Mouse (Mus musculus) retina, postnatal 1 day (tissue): ENCODE results near the gene Adamts4.
A peak's percentile ranks its signal among the peaks of the same experiment; 100 is the strongest.
"Not testable (repeated sequence)": the region's sequence is repeated elsewhere in the genome, so short reads cannot be mapped to it uniquely, and the experiment has no call there.

Experiments
- DNase-seq: peaks from one replicate; pipeline ENCODE4 v3.0.0-alpha.2; 2012

The Adamts4 gene

GRCm38 (mm10) chr1:171232348-171232747, 17.9 kb upstream of the Adamts4 start:
- no peak for DNase-seq

DNA sequence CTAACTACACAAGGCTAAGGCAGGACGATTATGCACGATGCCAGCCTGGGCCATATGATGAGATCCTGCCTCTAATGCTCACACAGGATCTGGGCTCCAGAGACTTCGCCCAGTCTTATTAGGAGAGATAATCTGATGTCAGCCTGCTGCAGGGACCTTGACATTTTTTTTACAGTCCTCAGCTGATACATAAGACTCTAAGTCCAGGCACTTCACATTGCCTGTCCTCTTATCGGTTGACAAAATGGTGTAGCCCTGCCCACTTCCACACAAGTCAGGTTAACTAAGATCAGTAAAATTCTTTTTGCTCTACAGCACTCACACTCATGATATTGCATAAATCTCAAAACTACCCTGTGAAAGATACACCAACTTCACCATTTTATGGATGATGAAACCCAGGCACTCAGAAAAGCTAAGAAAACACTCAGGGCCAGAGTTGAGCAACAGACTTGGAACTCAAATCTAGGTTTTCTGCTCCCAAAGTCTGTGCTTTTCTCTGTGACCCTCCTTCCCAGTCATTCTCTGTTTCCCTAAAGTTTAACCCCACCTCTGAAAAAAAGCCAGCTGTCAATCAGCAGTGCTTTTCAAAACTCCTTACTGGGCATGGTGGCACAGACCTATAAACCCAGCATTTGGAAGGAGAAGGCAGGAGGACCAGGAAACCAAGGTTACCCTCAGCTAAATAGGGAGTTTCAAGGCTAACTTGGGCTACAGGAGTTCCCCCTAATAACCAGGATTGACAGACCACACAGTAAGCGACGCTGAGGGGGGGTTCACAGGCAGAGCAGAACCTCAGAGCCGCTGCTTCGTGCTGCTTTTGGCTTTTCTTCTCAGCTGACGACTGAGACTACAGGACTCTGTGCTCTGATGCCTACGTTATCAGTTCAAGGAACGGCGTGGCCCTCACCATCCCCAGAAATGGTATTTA, 17.2 kb upstream of the Adamts4 start:
- DNase-seq, result peak; percentile 18

DNA sequence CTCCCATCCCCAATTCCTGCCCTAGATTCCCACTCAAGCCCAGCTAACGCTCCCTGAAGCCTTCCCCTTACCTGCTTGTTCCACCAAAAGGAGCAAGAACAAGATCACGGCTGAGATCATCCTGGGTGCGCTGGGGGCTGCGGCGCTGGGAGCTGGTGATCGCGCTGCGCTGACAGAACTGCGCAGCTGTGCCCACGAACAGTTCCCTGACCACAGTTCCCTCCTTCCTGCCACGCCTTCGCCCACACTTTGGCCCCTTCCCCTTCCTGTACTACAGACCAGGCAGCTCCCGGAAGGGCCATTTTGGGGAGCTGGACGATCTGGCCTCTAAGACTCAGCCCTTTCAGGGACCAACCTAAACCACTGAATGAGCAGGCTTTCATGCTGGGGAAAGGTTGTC, 16.1 kb upstream of the Adamts4 start, which contains the start of gene Fcer1g:
TSS of gene Fcer1g (minus strand) at position 240 of the 400 bp plus-strand sequence.
- no peak for DNase-seq

GRCm38 (mm10) chr1:171234538-171234937, 15.7 kb upstream of the Adamts4 start:
- no peak for DNase-seq

- DNase-seq, result no peak
Measured at GRCm38 (mm10) chr1:171235791-171236190, 14.4 kb upstream of the Adamts4 start.

GRCm38 (mm10) chr1:171237438-171237837, 12.8 kb upstream of the Adamts4 start:
- DNase-seq, result no peak

GRCm38 (mm10) chr1:171238463-171238862, 11.8 kb upstream of the Adamts4 start:
- DNase-seq, result peak; percentile 65

DNA sequence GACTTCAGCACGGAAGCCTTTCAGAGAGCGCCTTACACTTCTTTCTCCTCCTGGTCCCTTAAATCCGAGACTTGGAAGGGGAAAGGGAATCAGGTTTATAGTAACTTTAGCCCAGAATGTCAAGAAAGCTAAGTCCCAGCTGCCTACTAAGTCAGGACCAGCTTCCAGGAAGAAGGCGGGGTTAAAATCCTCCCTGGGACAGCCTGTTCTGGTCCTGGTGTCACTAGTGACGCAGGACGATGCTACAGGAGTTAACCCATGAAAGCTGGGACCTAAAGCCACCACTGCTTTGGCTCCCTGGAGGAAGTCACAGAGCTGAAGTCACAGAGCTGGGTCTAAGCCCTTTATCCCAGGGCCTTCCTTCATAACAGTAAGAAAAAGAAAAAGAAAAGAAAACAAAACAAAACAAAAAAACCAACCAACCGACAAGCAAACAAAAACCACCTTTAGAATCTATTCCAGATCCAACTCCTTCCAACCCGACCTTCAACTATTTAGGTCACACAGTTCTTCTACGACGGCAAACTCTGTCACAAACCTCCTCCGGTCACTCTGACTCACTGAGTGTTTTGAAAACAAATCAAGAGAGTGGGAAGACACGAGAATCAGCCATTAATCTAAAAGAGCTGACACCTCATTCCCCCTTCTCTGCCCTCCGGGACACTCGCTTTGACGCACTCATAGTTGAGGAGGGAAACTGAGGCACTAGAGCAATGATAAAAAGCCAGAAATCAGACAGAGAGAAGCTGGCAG, 10.1 kb upstream of the Adamts4 start:
- no peak for DNase-seq

GRCm38 (mm10) chr1:171240911-171241310, 9.3 kb upstream of the Adamts4 start:
- DNase-seq, result no peak

- not testable (repeated sequence) for DNase-seq
Measured at GRCm38 (mm10) chr1:171241952-171242351, 8.3 kb upstream of the Adamts4 start.

DNA sequence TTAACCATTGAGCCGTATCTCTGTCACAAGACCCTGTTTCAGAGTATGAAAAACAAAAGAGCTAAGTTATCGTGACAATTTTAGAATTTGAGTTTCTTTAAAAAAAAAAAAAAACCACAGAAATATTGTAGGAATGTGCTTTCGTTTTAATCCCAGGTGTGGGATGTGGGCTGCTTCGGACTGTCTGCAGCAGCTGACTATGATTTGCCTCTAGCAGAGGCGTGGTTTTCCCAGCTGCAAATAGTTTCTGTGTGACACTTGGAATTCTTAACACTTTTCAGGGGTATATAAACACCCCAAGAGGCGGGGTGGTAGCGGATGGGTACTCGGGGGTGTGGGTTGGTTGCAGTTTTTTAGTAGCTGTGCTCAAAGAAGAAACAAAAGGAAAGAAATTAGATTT, 4.9 kb upstream of the Adamts4 start:
- no peak for DNase-seq

DNA sequence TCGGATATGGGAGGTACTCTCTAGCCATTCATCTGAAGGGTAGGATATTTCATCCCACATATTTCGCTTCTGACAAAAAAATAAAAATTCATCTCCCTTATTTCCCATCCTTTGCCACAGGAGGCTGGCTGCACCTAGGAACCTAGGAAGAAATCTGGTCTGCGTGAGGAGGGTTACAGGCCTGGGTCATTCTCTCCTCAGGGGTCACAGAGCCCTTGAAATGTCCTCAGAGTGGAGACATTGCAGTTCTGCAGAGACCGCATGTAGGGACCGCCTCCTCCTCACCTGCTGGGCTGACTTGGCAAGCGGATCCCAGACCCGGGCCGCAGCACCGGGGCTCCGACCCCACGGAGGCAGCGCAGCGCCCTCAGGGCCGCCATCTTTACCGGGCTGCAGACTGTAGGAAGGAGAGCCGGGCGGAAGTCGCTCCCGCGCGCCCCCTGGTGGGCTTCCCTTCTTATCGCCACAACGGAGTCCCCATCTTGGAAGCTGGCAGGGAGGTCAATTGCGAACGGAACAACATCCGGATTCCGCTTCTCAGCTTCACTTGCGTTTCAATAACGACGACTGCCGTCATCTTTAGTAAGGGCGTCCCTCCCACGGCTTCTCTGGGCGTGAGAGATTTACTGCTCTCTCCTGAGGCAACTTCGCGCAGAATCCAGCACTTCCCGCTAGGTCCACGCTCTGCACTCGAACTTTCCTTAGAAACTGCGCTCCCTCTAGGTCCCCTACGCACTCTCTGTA, 3.3 kb upstream of the Adamts4 start:
- DNase-seq, result peak; percentile 99

- DNase-seq, result no peak
Measured at GRCm38 (mm10) chr1:171247453-171247841, 2.8 kb upstream of the Adamts4 start.

DNA sequence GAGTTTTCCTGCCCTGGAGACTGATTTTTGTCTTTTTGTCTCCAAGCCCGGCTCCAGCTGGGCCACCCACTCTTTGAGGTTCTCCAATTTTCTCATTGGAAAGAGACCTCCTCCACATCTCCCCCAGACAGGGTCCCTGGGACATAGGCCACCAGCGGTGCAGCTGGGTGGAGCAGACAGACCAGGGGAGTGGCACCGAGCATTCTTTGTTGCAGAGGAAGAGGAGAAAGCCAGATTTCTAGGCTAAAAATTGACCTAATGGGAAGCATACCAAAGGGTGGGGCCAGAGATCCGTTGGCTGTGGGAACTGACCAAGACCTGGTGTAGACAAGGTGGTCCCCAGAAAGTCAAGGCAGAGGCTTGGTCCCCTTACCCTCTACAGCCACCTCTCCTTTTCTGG, 2.3 kb upstream of the Adamts4 start:
- DNase-seq, result no peak

- DNase-seq, result peak; percentile 69
Measured at GRCm38 (mm10) chr1:171248386-171249226, 1.6 kb upstream of the Adamts4 start.

DNA sequence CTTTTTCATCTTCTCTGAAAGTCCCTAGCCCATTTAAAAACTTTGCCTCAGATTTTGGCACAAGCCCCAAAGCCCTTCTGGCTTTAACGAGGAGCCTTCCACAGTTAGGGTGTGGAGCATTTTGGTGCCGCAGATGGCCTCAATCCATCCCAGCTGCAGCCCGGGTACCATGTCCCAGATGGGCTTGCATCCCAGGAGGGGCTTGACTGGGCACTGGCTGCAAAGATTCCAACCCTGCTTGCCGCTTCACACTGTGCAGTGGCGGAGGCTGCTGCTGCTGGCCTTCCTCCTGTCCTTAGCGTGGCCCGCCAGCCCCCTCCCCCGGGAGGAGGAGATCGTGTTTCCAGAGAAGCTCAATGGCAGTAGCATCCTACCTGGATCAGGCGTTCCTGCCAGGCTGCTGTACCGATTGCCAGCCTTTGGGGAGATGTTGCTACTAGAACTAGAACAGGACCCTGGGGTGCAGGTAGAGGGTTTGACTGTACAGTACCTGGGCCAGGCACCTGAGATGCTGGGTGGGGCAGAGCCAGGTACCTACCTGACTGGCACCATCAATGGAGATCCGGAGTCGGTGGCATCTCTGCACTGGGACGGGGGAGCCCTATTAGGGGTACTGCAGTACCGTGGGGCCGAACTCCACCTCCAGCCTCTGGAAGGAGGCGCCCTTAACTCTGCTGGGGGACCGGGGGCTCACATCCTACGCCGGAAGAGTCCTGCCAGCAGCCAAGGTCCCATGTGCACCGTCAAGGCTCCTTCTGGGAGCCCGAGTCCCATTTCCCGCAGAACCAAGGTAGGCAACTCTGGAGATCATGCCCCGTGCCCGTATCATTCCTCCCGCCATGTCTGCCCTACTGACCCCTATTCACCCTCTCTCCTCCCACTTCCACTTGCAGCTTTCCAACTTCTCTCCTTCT, 716 bp downstream of the Adamts4 start, which contains the start of gene Ndufs2:
TSS of gene Ndufs2 (minus strand) at position 709 of the 914 bp plus-strand sequence.
- DNase-seq, result peak; percentile 65

- peak; percentile 81 for DNase-seq
Measured at GRCm38 (mm10) chr1:171251594-171252324, 1.5 kb downstream of the Adamts4 start.

- peak; percentile 43 for DNase-seq
Measured at GRCm38 (mm10) chr1:171252415-171252814, 2.2 kb downstream of the Adamts4 start.

DNA sequence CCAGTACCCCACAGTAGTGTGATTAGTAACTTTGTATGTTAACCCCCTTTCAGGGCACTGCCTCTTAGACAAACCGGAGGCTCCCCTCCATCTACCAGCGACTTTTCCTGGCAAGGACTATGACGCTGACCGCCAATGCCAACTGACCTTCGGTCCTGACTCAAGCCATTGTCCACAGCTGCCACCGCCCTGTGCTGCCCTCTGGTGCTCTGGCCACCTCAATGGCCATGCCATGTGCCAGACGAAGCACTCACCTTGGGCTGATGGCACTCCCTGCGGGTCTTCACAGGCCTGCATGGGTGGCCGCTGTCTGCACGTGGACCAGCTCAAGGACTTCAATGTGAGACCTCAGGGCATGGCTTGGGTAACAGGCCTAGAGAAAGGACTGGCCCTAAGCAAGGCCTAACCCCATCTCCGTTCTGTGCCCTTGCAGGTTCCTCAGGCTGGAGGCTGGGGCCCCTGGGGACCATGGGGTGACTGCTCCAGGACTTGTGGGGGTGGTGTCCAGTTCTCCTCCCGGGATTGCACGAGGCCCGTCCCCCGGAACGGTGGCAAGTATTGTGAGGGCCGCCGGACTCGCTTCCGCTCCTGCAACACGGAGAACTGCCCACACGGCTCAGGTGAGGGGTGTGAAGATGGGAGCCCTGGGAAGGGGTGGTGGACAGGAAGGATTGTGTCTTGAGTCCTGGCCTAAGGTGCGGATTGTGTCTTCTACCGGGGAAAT, 6.0 kb downstream of the Adamts4 start:
- DNase-seq, result no peak
